Mouse (Mus musculus) thymus, adult 2 months (tissue): Measurements from ENCODE around the gene Lmf2.
A peak's percentile ranks its signal among the peaks of the same experiment; 100 is the strongest.

Experiments used
- CTCF ChIP-seq: fragments of 200-500 bp; IDR thresholded peaks from 2 replicates; pipeline ENCODE4 v1.5.1; 2012; ENCODE audit warnings: mild to moderate bottlenecking, control low read depth, low read length, moderate library complexity, borderline replicate concordance; ENCODE audit not compliant: control insufficient read depth, poor library complexity, insufficient read depth; ENCODE audit errors: extremely low read depth
- POLR2A ChIP-seq: fragments of 200-500 bp; IDR thresholded peaks from 2 replicates; pipeline ENCODE4 v1.6.1; 2012; ENCODE audit warnings: mild to moderate bottlenecking, low read length, control low read depth, moderate library complexity; ENCODE audit not compliant: control insufficient read depth, poor library complexity, insufficient read depth; ENCODE audit errors: extremely low read depth

- TF ChIP-seq POLR2A (peak; percentile 78; the same call in 1 of the 2 replicates), CTCF (peak; percentile 43; the same call in 1 of the 2 replicates)
Observed at GRCm38 (mm10) chr15:89355241-89356187, at the start of gene Lmf2, which contains the start of gene Ncaph2.
